Mouse (Mus musculus) C2C12 (cell line): ENCODE results near the gene Fgd3.

Experiments
- CEBPB ChIP-seq: IDR thresholded peaks from one replicate; pipeline ENCODE4 v1.6.1; 2011; ENCODE audit warnings: low read depth, mild to moderate bottlenecking, control low read depth, moderate library complexity
- CTCF ChIP-seq: IDR thresholded peaks from one replicate; pipeline ENCODE4 v1.5.1; 2011; ENCODE audit not compliant: control insufficient read depth, insufficient read depth, insufficient read length
- FOSL1 ChIP-seq: IDR thresholded peaks from one replicate; pipeline ENCODE4 v1.8.0; 2011; ENCODE audit warnings: mild to moderate bottlenecking, low read length; ENCODE audit not compliant: poor library complexity, insufficient read depth, severe bottlenecking
- MAX ChIP-seq: IDR thresholded peaks from one replicate; pipeline ENCODE4 v1.6.1; 2011; ENCODE audit warnings: mild to moderate bottlenecking, control low read depth
- MYOD1 ChIP-seq: IDR thresholded peaks from one replicate; pipeline ENCODE4 v1.6.1; 2011; ENCODE audit warnings: low read depth; ENCODE audit not compliant: control insufficient read depth, insufficient read length
- MYOG ChIP-seq: IDR thresholded peaks from one replicate; pipeline ENCODE4 v1.6.1; 2011; ENCODE audit not compliant: control insufficient read depth, insufficient read length; ENCODE audit errors: extremely low read depth
- USF1 ChIP-seq: IDR thresholded peaks from one replicate; pipeline ENCODE4 v1.6.1; 2011; ENCODE audit warnings: low read depth, mild to moderate bottlenecking, control low read depth, moderate library complexity

DNA sequence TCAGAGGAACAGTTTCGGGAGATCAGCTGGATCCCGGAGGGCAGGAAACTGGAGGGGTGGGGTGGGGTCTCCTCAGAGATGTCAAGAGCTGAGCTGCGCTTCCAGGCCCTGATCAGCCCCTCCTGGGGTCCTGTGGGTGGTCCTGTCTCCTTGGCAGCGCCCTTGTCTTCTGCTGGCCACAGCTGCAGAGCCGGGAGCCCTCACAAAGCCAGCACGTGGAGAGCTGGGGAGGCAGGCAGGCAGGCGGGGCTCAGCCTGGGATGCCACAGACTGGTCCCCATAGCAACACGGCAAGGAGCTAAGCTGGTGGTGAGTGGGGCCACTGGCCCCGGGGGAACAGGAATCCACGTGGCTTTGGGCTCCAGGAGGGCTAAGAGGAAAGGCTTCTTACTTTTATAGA is at the start of gene Fgd3:
- TF ChIP-seq CTCF (no peak), FOSL1 (no peak), MAX (peak; percentile 99), CEBPB (no peak), USF1 (no peak), MYOD1 (peak; percentile 16), MYOG (no peak)
